Mouse (Mus musculus): ENCODE results near the gene Oas2.

GRCm38 (mm10) chr5:120710161-120710825 is 39.4 kb downstream of the Oas2 start:
- TF ChIP-seq CTCF (IDR thresholded peaks at IDR 0.05; ENCODE audit: low read depth): no peak
- TF ChIP-seq EP300 (IDR thresholded peaks at IDR 0.05; ENCODE audit: low read depth): no peak

Measured in liver, postnatal 0 days (tissue).